Mouse (Mus musculus) layer of hippocampus, adult 8-10 months (tissue): ENCODE data around the gene Dhx57. TPM values are rescaled to one million over a fixed set of nuclear protein-coding genes. Genes with fewer than 3 reads are reported as not detected.
"Not testable (repeated sequence)": the region's sequence is repeated elsewhere in the genome, so short reads cannot be mapped to it uniquely, and the experiment has no call there.

Source experiments
- DNase-seq, 2 experiments: peaks; one replicate each; pipeline ENCODE4 v3.0.0; 2022; ENCODE audit warnings: low spot score in 2 of 2
- total RNA-seq, 4 experiments: library from RNA; stranded (reverse); gene quantifications; 2 replicates each; pipeline ENCODE4 v1.2.4; 2022

Gene Dhx57
- total RNA-seq = 10 to 100 TPM; 35.5 to 42.2 (median 38.5) TPM

DNA sequence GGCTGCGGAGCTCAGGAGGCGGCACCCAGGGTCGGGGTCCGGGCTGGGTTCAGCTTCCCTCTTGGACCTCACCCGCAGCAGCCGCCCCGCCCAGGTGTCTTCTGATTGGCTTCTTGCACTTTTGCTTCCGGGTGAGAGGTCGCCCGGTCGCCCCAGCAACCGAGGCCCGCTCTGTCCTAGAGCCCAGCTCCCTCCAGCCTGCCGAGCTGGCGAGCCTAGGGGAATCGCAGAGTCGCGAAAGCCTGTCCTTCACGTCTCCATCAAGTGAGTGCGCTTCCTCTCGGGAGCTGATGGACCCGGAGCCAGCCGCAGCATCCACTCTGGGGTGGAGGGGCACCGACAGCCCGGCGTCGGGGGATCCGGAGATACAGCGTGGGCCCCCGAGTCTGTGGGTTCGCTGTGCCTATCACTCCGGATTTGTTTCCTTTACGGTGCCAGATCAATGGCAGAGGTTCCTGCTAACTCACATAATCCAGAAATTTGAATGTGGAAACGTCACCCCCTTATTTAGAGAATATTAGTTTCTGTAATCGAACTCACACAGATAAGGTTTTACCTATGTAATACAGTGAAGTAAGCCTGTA lies at the start of gene Dhx57, which contains the start of gene Morn2:
TSS of gene Dhx57 (minus strand) at position 403 of the 584 bp plus-strand sequence.
TSS of gene Morn2 (plus strand) at position 130 of the 584 bp plus-strand sequence.
- DNase-seq = peak; percentile 94 to 97

DNA sequence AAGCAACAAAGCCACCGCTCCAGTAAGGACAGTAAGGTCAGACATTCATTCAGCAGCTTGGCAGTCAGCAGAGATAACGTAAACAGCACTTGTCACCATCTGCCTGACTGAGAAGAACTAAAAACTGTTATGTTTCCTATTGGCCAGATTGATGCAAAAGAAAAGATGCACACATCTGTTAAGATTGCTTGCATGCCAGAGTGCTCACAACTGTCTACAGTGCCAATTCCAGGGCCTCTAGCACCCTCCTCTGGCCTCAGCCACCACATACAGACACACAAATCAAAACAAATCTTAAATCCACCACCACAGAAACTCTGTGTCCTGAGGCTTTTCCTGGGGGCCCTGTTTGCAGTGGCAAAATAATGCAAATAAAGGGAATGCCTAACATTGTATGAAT lies 42.1 kb upstream of the Dhx57 start:
- no peak for DNase-seq

DNA sequence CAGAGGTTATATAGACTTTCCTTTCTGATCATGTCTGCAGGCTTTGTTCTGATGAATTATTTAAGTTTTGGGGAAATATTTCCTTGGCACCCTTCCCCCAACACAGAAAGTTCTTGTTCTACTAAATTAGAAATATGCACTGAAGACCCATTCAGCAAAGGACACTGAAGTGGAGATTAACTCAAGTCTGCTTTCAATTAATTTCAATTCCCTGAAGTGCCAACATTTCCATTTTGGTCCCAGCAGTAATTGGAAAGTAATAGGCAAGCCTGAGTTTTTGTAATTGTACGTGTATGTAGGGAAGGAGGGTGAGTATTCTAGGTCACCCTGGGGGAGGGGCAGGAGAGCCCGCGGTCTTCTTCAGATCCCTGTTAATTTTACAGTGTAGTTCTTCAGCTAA lies 36.2 kb upstream of the Dhx57 start:
- no peak for DNase-seq

DNA sequence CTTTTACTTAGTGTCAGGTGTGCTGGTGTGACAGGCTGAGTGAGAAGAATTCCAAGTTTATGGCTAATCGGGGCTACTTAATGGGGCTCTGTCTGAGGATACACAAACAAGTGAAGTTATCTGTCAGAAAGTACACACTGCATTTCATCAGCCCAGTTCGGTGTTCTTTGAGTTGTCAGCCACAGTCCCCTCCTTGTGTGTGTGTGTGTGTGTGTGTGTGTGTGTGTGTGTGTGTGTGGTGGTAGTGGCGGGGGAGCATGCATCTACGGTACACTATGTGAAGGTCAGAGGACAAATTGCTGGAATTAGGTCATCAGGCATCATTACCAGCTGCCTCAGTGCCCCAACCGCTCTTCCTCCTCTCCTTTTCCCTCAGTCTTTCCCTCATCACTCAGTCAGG lies 35.2 kb upstream of the Dhx57 start:
- no peak for DNase-seq

DNA sequence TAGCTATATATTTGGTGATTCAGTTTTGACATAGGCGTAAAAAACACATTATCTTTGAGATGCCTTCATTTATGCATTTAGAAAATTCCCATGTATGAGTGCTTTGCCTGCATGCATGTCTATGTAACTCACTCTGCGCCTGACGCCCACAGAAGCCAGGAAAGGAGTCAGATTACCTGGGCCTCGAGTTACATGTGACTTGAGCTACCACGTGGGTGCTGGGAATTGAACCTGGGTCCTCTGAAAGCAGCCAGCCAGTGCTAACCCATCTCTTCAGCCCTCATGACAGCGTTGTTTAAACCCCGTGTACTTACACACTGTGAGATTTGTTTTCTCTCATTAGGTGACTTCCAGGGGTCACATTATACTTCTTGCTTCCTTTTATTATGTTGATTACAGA lies 34.2 kb upstream of the Dhx57 start:
- DNase-seq = no peak

DNA sequence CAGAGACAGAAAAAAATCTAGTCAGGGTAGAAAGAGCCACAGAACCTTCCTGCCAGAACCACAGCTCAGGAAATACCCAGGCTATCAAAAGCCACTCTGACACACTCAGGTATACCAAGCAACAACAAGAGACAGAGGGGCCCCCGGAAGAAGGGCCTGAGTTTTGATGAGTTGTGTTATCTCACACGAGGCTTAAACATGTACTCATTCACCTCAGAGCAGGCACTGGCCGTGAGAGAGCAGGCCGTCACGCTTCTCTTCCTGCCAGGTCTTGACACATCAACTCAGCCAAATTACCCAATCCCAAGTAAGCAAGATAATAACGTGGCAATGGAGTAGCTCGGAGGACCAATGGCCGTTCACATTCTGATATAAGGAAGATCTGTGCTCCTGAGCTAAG lies 33.4 kb upstream of the Dhx57 start:
- DNase-seq = no peak

DNA sequence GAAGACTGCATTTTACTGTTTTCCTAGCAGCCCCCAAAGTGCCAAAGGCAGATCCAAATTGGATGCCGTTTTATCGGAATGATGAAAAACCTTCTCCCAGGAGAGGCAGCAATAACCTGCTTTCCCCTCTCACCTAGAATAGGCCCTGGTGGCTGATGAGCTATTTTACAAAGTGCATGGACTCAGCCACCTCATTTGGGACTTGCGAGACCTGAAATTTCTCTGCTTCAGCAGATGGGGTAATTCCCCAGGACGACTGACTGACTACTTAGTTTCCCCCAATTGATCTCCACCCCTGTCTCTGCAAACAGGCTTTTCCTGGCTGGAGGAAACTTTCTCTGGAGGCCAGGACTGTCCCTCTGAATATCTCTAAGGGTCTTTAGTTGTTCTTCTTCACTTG lies 32.7 kb upstream of the Dhx57 start:
- no peak for DNase-seq

DNA sequence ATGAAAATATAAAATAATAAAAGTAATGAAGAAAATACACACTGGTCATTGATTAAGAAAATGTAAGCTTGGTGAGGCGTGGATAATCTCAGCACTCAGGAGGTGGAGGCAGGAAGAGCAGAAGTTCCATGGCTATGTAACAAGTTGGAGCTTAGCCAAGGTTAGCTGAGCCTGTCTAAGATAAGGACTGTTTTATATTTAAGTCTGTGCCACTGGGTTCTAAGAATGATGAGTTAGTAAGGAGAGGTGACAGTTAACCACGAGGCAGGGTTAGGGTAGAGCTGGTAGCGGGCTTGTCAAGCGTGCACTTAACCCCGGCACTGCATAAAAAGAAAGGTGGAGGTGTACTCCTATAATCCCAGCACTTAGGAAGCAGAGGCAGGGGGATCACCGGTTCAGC lies 32.0 kb upstream of the Dhx57 start:
- DNase-seq = no peak

DNA sequence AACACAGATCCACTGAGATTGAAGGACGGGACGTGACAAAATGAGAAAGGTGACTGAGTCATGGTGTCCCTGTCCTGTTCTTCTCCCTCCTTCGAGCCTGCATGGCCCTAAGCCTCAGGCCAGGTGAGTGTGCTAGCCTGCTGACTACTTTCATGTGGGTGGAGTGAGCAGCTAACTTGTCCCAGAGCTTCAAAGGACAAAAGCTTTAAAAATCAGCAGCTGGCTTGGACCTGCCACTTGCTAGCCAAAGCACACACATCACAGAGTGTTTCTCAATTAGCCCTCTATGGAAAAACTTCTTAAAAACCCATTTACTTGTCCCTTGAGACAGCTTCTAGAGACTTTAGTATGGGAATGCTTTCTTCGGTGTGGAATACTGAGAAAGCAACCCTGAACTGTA lies 22.1 kb upstream of the Dhx57 start:
- no peak for DNase-seq

DNA sequence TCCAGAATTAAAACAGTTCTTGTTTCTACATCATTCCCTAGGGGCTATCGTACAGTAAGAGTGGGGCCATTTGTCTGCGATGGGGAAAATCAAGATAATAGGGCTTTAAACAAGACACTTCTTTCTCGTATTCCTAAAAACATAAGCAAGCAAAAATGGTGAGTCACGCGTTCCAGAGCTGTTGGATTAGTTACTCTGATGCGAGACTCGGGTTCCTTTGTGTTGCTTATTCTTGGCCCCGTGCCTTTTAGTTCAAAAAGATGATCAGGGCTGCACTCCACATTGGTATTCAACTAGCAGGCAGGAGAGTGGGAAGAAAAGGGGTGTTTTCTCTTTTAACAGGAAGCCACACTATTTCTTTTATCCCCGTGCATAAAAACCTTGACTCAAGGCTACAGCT lies 21.5 kb upstream of the Dhx57 start:
- DNase-seq = no peak

DNA sequence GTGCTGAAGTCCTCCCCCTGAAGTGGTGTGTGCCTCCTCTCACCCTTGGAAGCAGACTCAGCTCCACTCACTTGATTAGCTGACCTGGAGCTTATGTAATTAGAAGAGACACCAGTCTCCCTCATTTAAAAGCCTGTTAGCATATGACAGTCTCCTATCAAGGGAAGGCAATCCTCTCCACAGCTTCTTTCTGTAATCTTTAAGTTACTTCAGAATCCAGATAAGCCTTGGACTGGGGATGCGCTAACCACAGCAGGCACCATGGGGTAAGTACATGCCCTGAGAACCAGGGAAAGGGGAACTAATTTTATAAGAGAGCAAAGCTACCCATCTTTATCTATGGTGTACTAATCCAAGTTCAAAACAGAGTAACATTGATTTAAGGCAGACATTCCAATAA lies 17.0 kb upstream of the Dhx57 start, which contains the start of gene Arhgef33:
TSS of gene Arhgef33 (plus strand) at position 157 of the 400 bp plus-strand sequence.
- DNase-seq = no peak

DNA sequence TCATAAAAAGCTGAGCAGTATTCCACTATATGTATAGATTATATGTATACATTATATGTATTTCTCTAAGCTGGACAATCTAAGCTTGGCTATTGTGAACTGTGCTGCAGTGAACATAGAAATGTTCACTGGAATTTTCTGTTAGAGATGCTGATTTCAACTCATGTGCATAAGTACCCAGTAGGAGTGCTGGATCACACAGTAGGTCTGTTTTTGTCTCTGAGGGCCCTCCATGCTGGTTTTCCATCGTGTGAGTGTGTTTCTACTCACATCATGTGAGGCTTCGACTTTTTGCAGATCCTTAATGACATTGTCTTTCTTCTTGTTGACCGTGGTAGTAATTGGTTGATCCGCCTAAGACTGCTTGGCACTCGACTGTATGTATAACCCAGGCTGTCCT lies 8.6 kb upstream of the Dhx57 start:
- no peak for DNase-seq

DNA sequence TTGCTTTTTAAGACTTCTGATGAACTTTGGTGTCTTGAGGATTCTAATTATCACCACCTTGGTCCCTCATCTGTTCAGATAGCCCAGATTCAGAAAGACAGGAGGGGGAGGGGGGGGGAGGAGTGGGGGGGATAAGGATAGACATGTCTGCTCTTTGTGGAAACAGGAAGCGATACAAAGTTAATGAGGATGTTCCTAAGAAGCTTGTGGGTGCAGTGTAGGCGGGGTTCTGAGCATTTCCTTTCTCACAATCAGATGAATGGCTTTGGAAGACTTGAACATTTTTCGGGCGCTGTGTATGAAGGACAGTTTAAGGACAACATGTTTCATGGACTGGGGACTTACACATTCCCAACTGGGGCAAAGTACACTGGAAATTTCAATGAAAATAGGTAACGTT lies 5.0 kb upstream of the Dhx57 start:
- DNase-seq = no peak

DNA sequence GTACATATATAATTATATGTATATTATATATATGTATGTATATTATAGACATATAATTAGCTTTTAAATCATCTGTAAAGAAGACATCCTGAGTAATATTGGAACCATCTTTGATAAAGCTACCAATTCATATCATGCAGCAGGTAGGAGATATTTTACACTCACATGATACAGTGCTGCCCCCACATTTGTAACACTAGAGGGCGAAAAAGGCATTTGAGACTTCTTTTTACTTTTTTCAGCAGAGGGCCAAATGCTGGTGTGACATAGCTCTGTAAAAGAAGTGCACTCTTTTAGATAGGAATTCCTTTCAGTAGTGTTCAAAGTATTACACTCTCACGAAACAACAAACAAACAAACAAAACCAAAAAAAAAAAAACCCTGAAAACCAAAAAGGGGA lies 872 bp upstream of the Dhx57 start:
- DNase-seq = peak in 1 of 2 experiments; percentile 32

DNA sequence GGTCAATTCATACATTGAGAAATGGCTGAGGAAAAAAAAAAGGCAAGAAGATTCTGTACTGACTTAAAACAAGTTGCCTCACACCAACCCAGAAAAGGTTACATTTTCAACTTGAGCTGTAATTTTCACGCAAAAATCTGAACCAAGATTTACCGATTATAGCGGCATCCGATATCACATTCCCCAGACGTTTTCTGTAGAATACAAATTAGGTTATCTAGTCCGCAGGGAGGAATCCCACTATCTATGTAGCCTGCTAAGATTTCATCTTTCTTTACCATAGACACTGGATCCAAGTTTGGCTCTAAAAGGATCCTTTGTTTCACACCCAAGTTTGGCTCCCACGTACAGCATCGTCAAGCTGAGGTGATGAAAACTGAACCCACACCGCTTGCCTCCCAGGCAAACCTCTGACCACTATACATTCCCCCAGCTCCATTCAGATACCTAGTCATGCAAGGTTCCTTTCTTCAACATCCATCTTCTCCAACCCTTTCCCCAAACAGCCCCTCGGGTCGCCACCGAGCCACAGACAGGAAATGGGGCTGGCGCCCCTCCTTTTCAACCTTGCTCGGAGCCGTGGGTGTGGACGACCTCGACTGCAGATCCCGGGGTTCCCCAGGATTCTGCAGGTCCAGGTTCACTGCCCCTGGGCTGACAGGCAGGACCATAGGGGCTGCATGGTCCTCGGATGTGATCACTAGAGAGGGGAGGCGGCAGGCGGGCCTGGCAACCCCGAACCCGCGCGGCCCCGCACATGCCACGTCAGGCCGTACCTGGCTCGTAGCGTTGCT lies 799 bp downstream of the Dhx57 start:
- DNase-seq = no peak

DNA sequence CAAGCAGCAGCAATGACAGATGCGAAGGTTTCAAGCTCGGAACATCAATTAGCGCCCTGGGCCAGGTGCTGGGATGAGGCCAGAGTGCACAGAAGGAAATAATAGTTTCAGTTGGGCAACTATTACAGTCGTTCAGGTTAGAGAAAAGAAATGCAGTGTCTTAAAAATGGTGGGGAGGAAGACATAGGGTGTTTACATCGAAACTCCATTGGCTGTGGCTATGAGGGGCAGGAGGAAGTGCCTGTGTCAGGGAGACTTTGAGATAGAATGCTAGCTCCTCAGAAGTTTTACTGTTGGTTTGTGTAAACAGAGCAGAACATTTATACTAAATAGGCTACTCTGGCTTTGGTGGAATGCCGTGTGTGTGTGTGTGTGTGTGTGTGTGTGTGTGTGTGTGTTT lies 2.3 kb downstream of the Dhx57 start:
- no peak for DNase-seq

DNA sequence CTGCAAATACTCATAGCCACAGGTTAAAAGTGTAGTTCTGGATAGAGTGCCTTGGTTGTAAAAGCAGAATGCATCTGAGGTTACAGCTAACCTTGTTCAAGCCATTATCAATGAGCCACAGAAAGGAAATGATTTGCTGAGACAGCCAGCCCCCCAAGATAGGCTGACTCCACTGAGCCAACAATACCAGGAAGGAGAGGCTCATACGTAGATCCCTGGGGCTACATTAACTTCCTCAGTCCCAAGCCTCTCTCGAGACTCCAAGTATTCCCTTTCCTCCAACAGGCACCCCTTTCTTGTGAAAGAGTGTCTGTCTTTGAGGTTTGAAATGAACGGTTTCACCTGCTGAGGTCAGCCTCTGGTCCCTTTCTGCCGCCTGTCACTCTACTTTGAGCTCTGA lies 5.8 kb downstream of the Dhx57 start:
- DNase-seq = no peak

DNA sequence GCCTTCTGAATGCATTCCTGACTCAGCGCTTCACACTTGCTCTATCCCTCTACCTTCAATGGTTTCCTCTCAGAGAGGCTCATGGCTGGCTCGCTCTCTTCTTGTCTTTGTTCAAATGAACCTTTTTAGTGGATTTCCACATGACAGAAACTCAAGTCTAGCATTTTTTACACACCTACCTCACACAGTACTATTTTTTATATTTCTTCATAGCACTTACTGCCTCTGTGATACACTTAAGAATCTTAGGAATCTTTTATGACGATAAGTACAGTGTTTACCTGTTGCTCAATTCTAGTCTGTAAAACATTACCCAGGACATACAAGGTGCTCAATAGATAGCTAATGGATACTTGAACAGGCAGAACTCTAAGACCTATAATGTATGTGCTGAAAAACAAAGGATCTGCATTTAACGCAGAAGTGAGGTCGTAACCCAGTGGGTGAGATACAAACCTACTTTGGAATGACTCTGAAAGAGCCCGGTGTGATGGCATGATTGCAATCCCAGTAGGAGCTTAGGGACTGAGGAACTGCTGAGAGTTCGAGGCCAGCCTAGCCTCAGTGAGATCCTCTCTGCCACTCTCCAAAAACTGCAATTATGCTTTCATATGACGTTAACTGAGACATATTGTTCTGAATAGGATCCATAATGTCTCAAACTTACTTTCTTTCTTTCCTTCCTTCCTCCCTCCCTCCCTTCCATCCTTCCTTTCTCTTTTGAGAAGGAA lies 10.8 kb downstream of the Dhx57 start:
- DNase-seq = no peak

DNA sequence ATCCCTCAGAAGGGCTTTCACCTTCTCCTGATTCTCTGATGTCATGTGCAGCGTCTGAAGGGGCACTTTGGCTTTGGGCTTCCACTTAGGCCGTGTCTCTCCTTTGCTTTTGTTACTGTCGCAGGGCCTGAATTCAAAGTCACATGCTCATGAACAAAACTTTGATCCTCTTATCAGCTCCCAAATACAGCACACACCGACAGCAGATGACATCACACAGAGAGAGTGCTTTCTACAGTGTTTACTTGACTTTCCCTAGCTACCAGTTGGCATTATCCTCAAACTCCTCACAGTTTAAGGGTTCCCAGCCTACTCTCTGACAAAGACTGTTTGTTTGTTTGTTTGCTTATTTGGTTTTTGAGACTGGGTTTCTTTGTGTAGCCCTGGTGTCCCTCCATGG lies 12.0 kb downstream of the Dhx57 start:
- DNase-seq = no peak

DNA sequence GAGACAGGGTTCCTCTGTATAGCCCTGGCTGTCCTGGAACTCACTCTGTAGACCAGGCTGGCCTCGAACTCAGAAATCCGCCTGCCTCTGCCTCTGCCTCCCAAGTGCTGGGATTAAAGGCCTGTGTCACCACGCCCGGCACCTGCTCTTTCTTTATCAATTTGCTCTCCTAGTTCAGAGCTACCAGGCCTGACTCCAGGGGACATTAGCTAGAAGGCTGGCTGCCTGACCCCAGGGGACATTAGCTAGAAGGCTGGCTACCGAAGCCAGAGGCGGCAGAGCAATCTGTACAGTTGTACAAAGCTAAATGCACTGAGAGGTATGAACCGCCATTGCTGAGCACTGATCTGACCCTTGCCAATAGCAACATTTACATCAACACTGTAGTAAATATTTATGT lies 19.7 kb downstream of the Dhx57 start:
- DNase-seq = not testable (repeated sequence)

DNA sequence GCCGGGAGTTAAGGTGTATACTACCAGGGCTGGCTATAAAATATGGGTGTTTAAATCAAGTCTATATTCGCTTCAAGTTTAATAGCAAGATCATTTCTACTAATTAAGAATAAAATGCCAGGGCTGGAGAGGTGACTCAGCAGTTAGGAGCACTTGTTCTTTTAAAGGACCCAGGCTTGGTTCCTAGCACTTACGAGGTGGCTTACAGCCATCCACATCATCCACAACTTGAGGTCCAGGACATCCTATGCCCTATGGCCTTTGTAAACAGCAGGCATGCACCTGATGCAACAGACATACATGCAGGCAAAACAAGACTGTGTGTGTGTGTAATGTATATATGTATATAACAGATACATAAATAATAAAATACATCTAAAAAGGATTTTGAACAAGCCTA lies 22.1 kb downstream of the Dhx57 start:
- no peak for DNase-seq

DNA sequence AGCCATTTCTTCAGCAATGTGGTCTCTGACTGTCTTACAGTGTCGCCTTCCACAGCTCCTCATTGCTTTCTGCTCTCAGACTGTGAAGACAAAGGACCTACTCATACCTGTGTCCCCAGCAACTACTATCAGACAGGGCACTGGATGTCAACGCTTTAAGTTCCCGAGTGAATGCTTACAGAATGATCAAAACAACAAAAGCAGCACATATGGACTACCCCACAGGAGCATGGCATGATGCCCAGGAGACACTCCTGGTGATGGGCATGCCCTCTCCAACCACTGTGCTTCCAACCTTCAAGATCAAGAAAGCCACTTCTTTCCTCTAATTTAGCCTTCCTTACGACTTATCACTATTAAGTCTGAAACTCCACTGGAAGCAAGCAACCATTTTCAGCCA lies 23.2 kb downstream of the Dhx57 start:
- DNase-seq = no peak
